Mouse (Mus musculus) left cerebral cortex, postnatal 36 days (tissue): Measurements from ENCODE around the gene Ap4e1. TPM values are rescaled to one million over a fixed set of nuclear protein-coding genes. Genes with fewer than 3 reads are reported as not detected.
"Not testable (repeated sequence)": the region's sequence is repeated elsewhere in the genome, so short reads cannot be mapped to it uniquely, and the experiment has no call there.

ENCODE experiments used
- DNase-seq, 2 experiments: peaks; one replicate each; pipeline ENCODE4 v3.0.0; 2021 to 2022; ENCODE audit warnings: low spot score in 2 of 2, mixed read lengths in 1 of 2
- intact Hi-C: fragments of 180-260 bp; cut with DNase I; formaldehyde crosslinking; loops from one replicate; pipeline ENCODE4 v1.15.1; 2025
- microRNA-seq: library from miRNA; unstranded; fragments of <30 nt; microRNA quantifications from one replicate; pipeline ENCODE4 v1.2.0, GENCODE M21; 2022
- total RNA-seq, 2 experiments: library from RNA; stranded (reverse); gene quantifications; 2 replicates each; pipeline ENCODE4 v1.2.3; 2021

Gene Ap4e1
- total RNA-seq, 2 experiments from 2014 or later = 10.9 to 16.0 TPM

DNA sequence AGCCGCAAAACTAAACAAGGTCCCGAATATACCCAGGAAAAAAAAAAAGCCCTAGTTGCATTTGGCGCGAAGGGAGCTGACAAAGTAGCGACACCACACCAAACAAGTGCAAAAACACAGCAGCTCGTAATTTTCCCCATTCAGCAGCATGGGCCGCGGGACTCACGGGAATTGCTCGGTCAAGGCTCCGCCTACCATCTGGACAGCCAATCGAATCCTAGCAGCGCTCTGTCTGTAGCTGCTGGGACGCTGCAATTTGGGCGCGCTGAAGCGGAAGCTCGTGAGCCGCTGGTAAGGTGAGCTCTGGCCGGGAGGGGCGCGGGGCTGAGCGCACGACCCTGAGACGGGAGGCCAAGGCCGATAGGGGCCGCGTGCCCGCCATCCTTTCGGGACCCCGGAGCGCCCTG, 61.9 kb downstream of the Ap4e1 start, which contains the start of gene Blvra:
Gene Blvra, plus strand, starts transcription at position 231 of the 407 bp plus-strand sequence.
- DNase-seq = peak; percentile 81 to 86
- intact Hi-C loops = no loop called here

DNA sequence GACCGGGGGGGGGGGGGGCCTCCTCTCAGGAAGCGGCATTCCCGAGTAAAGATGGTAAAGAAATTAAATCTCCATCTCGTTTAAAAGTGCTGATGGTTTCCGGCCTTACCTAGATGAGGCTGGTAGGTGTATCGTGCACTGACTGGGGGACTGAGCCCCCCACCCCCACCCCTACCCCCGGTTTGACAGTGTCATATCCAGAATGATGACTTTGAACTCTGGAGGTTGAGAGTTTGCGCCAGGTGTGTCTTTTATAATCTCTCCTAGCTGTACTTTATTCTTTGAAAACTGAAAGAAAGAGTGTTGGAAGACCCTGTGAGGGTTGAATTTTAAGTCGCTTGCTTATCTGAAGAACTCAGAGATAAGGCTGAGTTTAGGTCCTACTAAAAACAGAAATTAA, 62.4 kb downstream of the Ap4e1 start:
- intact Hi-C loops = no loop called here
- no peak for DNase-seq

DNA sequence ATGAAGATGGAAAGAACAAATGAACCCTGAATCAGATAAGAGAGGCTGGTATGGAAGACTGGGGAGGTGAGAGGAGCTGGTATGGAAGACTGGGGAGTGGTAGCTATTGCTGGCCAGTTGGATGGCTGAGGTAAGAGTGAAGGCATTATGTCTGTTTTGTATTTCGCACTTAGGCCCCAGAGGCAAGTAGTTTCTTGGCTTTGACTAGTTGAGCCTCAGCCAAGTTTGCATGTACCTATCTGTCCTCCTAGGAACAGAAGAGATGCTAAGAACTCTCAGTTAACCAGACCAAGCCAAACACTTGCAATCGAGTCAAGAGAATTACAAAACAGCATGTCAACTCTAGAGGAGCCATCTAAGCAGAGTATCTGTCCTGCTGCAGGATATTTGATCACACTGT, 65.6 kb downstream of the Ap4e1 start:
- no peak for DNase-seq
- intact Hi-C loops = no loop called here

DNA sequence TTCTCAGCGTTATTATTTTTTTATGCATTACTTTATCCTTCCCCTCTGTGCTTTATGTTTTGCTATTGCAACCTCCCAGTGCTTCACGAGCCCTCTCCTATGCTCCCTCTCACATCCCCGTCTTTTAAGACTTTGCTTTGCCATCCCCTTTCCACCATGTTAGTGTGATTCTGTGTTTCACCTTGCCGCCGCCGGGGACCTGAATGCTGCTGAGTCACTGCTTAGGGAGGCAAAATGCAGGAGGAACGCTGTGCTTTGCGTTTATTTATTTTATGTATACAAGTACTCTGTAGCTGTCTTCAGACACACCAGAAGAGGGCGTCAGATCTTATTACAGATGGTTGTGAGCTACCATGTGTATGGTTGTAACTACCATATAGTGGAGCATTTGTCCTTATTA, 69.1 kb downstream of the Ap4e1 start:
- intact Hi-C loops = no loop called here
- DNase-seq = no peak

DNA sequence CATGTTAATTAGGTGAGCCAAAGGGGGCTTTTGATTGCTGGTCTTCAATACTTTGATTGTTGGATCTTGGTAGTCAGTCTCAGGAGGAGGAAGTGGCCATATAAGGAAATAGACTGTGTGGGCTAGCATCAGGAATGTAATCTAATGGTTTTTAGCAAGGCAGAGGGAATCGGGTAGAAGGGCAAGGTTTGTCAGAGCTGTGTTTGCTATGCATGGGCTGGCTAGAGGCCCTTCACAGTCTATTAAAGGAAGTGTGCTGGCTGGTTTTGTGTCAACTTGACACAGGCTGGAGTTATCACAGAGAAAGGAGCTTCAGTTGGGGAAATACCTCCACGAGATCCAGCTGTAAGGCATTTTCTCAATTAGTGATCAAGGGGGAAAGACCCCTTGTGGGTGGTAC, 70.5 kb downstream of the Ap4e1 start:
- intact Hi-C loops, DNase-seq: not testable (repeated sequence)

DNA sequence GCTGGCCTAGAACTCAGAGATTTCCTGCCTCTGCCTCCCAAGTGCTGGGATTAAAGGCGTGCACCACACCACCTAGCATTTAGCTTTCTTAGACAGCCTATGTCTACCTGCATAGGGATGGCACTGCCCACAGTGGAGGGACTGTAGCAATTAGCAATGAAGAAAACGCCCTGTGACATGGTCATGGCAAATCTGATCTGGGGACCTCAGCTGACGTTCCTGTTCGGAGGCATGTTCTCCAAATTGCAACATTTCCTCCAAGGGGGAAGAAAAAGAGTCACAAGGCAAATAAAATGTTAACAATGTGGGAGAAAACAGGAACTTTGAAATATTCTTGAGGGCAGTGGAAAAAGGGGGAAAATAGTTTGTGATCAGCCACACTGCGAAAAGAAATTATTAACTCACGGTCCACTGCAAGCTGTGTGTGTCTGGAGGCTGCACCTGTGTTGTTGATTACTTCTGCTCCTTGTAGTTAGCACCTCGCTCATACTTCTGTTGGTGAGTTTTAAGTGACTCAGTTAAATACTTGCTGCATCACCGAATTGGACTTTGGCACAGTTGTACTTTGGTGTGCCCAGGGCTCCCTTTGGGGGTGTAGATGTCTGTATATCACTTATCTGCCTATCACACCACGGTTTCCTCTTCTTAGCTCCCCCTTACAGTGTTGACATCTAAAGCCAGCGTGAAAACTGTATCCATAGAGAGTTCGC, 71.5 kb downstream of the Ap4e1 start:
- no peak for DNase-seq
- intact Hi-C loops = no loop called here

DNA sequence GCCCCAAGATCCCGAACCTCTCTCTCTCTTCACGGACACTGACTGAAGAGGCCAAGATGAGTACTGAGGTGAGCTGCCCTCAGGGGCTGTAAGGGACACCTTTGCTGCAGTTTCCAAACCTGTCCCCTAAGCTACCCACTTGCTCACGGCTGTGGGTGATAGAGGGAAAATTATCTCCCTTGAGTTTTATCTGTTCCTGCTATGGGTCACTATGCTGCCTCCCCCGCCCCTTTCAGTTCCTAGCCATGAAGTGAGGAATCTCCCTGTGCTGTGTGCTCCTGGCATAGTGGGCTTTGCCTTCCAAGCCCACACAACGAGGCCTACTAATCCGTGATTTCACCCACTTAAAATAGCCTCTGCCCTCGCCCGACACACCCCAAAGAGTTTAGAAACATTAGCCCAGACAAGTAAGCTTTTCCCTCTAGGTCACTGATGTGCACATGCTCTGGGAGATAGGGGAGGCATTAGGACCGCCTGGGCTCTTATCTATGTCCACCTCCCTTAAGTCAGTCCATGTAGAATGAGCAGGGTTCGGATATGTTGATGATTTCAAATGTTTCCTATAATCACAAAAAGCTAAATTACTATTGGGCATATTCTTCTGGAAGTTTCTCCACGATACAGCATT, 72.2 kb downstream of the Ap4e1 start:
- intact Hi-C loops = no loop called here
- DNase-seq = no peak

DNA sequence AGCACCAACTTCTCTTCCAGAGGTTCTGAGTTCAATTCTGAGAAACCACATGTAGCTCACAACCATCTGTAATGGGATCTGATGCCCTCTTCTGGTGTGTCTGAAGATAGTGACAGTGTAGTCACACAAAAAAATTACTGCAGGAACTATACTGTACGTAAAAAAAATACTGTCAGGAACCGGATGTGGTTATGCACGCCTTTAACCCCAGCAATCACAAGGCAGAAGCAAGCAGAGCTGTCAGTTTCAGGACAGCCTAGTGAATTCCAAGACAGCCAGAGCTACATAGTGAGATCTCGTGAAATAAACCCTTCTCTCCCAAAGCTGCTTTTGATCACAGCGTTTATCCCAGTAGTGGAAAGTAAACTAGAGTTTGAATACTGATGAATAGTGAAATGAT, 77.7 kb downstream of the Ap4e1 start:
- DNase-seq = no peak
- intact Hi-C loops = no loop called here

DNA sequence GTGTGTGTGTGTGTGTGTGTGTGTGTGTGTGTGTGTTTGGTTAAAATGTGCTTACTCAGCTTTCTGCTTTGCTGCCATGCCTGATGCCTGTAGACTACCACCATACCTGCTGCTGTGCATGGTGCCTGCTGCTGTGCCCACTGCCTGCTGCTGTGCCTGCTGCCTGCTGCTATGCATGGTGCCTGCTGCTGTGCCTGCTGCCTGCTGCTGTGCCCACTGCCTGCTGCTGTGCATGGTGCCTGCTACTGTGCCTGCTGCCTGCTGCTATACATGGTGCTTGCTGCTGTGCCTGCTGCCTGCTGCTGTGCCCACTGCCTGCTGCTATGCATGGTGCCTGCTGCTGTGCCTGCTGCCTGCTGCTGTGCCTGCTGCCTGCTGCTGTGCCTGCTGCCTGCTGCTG, 81.6 kb downstream of the Ap4e1 start:
- intact Hi-C loops, DNase-seq: not testable (repeated sequence)

DNA sequence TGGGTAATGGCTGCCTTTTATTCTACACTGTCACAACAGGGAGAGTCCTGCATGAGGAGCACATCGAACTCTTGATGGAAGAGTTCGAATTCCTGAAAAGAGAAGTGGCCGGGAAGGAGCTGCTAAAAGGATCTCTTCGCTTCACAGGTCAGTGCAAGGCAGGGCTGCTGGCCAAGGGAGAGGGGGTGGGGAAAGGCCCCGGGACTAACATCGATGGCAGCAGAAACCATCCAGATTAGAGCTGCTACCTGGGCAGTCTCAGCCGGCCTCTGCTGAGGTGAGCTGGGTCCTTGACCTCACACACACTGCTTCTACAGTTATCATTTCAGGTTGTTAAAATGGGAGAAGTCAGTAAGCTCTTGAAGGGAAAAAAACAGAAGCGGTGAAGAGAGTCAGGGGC, 83.5 kb downstream of the Ap4e1 start:
- intact Hi-C loops = no loop called here
- no peak for DNase-seq

DNA sequence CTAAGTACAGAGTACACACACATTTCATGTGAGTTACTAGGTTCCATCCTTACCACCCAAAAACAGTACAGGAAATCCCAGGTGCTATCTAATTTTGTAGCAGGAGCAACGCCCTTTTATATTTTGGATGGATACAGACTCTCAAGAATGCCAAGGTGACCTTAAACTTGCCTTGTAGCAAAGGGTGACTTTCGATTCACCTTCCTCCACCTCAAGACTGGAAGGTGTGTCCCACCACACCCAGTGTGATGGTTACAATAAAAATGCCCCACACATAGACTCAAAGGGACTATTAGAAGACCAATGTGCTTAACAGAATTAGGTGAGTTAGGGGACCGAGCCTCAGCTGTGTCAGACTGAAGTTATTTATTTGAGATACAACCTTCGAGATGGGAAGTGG, 100.5 kb downstream of the Ap4e1 start:
- DNase-seq = no peak

More for the DNA sequence above, 100.5 kb downstream of the Ap4e1 start:
- intact Hi-C loops = no loop called here

Small RNA genes within 50 kb of the gene (microRNA-seq; reads per million reads assigned to microRNA genes)
- gene Gm24081 = not detected

Other genes with a start within 250 kb of the Ap4e1 start
- gene Usp50, start 225.2 kb upstream of the Ap4e1 start, total RNA-seq = under 1 TPM; 0.64 to 0.79 TPM
- gene Trpm7, start 132.5 kb upstream of the Ap4e1 start, total RNA-seq = 10 to 100 TPM; 30.4 to 42.3 TPM
- 10 to 100 TPM; 23.7 to 29.2 TPM for gene Sppl2a, start 75.5 kb upstream of the Ap4e1 start, total RNA-seq
- gene Blvra, start 61.9 kb downstream of the Ap4e1 start, total RNA-seq = 10 to 100 TPM; 27.3 to 28.4 TPM
- 1 to 10 TPM; 1.8 to 1.9 TPM for gene Ncaph, start 125.2 kb downstream of the Ap4e1 start, total RNA-seq
- 1 to 10 TPM; 1.8 to 2.6 TPM for gene Itpripl1, start 134.7 kb downstream of the Ap4e1 start, total RNA-seq
- 1 to 10 TPM in 1 of 2 experiments, under 1 TPM in 1; 0.69 to 1.4 TPM for gene 1810024B03Rik, start 199.6 kb downstream of the Ap4e1 start, total RNA-seq
- gene Snrnp200, start 199.7 kb downstream of the Ap4e1 start, total RNA-seq = 10 to 100 TPM; 84.5 to 87.8 TPM
- gene Ciao1, start 239.1 kb downstream of the Ap4e1 start, total RNA-seq = 10 to 100 TPM; 77.3 to 90.5 TPM
- gene Tmem127, start 239.2 kb downstream of the Ap4e1 start, total RNA-seq = 10 to 100 TPM; 74.1 to 87.5 TPM